Mouse (Mus musculus) neural tube, embryonic 11.5 days (tissue): ENCODE data around the gene Jph3. TPM values are rescaled to one million over a fixed set of nuclear protein-coding genes. Genes with fewer than 3 reads are reported as not detected.

Experiments
- ATAC-seq: fragments of 200-750 bp; cut with Nextera tagmentation; 2 replicates; pipeline ENCODE4 v1.8.0; 2017; ENCODE audit warnings: moderate number of reproducible peaks, mild to moderate bottlenecking, moderate TSS enrichment, moderate library complexity; ENCODE audit not compliant: insufficient read depth, low FRiP score, low TSS enrichment
- DNase-seq: peaks from one replicate; pipeline ENCODE4 v3.0.0-alpha.2; 2015; ENCODE audit warnings: low spot score
- H3K27ac ChIP-seq: fragments of 300-500 bp; sonication (generic); 2 replicates; pipeline ENCODE4 v1.5.1; 2014; ENCODE audit warnings: low read depth, mild to moderate bottlenecking, low read length
- H3K27me3 ChIP-seq: fragments of 300-500 bp; sonication (generic); 2 replicates; pipeline ENCODE4 v1.6.1; 2014; ENCODE audit warnings: mild to moderate bottlenecking, low read length, mixed read lengths; ENCODE audit not compliant: control insufficient read depth, insufficient read depth
- H3K36me3 ChIP-seq: fragments of 300-500 bp; sonication (generic); 2 replicates; pipeline ENCODE4 v1.6.1; 2014; ENCODE audit warnings: mild to moderate bottlenecking, low read length, moderate library complexity, mixed read lengths; ENCODE audit not compliant: control insufficient read depth, insufficient read depth
- H3K4me1 ChIP-seq: fragments of 300-500 bp; sonication (generic); 2 replicates; pipeline ENCODE4 v1.6.1; 2014; ENCODE audit warnings: low read length, mixed read lengths; ENCODE audit not compliant: control insufficient read depth, insufficient read depth
- H3K4me2 ChIP-seq: fragments of 300-500 bp; sonication (generic); 2 replicates; pipeline ENCODE4 v1.6.1; 2014; ENCODE audit warnings: low read depth, mild to moderate bottlenecking, moderate library complexity
- H3K4me3 ChIP-seq: fragments of 300-500 bp; sonication (generic); 2 replicates; pipeline ENCODE4 v1.5.1; 2014; ENCODE audit warnings: low read depth, low read length
- H3K9ac ChIP-seq: fragments of 300-500 bp; sonication (generic); 2 replicates; pipeline ENCODE4 v1.6.1; 2014; ENCODE audit warnings: mild to moderate bottlenecking, low read length
- H3K9me3 ChIP-seq: fragments of 300-500 bp; sonication (generic); 2 replicates; pipeline ENCODE4 v1.6.1; 2016; ENCODE audit warnings: low read length; ENCODE audit not compliant: control insufficient read depth
- WGBS: fragments of 180-500 bp; shearing (Covaris S2); extraction: QIAGEN DNeasy Blood & Tissue Kit; methylation state at CpG from one replicate; pipeline ENCODE4 v1.1.7; 2014; 5-methylcytosine and 5-hydroxymethylcytosine counted together
- polyA plus RNA-seq: library from polyadenylated mRNA; unstranded; fragments of >200 nt; fragmentation: Nextera tagmentation; extraction: Ambion mirVana; gene quantifications from 2 replicates; pipeline ENCODE4 v1.2.1, GENCODE M21; 2014

Jph3 gene
- polyA plus RNA-seq, 1 experiment from 2014 or later: 16.9 TPM

GRCm38 (mm10) chr8:121760484-121760883 is 31.1 kb downstream of the Jph3 start:
- ATAC-seq: no peak
- H3K9me3 ChIP-seq: no peaks in the 10 kb centered on the region
- H3K27me3 ChIP-seq: no peaks in the 10 kb centered on the region
- whole genome bisulfite sequencing: 81% methylated on average over 7 of the region's 7 CpGs
- no peak overlapping the region for H3K9ac ChIP-seq
- no peak for DNase-seq
- H3K4me3 ChIP-seq: no peak overlapping the region
- no peaks in the 10 kb centered on the region for H3K4me1 ChIP-seq
- H3K27ac ChIP-seq: no peak overlapping the region
- H3K36me3 ChIP-seq: no peaks in the 10 kb centered on the region
- no peak overlapping the region for H3K4me2 ChIP-seq

- Histone ChIP-seq H3K27ac (no peak overlapping the region), H3K9me3 (no peaks in the 10 kb centered on the region), H3K9ac (no peak overlapping the region), H3K36me3 (no peaks in the 10 kb centered on the region), H3K27me3 (no peaks in the 10 kb centered on the region), H3K4me3 (no peak overlapping the region), H3K4me1 (no peaks in the 10 kb centered on the region), H3K4me2 (no peak overlapping the region)
- ATAC-seq: no peak
- DNase-seq: peak; percentile 61
- WGBS: 32% methylated on average over 10 of the region's 10 CpGs
Observed at GRCm38 (mm10) chr8:121761480-121761879, 32.1 kb downstream of the Jph3 start.

- Histone ChIP-seq H3K9me3 (no peaks in the 10 kb centered on the region), H3K27ac (no peak overlapping the region), H3K27me3 (no peaks in the 10 kb centered on the region), H3K4me3 (no peak overlapping the region), H3K4me2 (no peak overlapping the region), H3K9ac (no peak overlapping the region), H3K4me1 (no peaks in the 10 kb centered on the region), H3K36me3 (no peaks in the 10 kb centered on the region)
- 58% methylated on average over 7 of the region's 7 CpGs for WGBS
- ATAC-seq: no peak
- DNase-seq: peak; percentile 37
Observed at GRCm38 (mm10) chr8:121762999-121763699, 33.7 kb downstream of the Jph3 start.

- 62% methylated on average over 9 of the region's 9 CpGs for WGBS
- ATAC-seq: no peak
Observed at GRCm38 (mm10) chr8:121763700-121764013, 34.2 kb downstream of the Jph3 start.

GRCm38 (mm10) chr8:121765594-121766138 is 36.2 kb downstream of the Jph3 start:
- H3K27me3 ChIP-seq: no peaks in the 10 kb centered on the region
- ATAC-seq: no peak
- no peaks in the 10 kb centered on the region for H3K36me3 ChIP-seq
- H3K4me3 ChIP-seq: no peak overlapping the region
- peaks cover 3% of the 10 kb centered on the region; the same call in 1 of the 2 replicates for H3K4me1 ChIP-seq
- H3K27ac ChIP-seq: no peak overlapping the region
- no peak for DNase-seq
- H3K9me3 ChIP-seq: no peaks in the 10 kb centered on the region
- WGBS: 84% methylated on average over 7 of the region's 7 CpGs
- H3K4me2 ChIP-seq: no peak overlapping the region
- H3K9ac ChIP-seq: no peak overlapping the region

More at GRCm38 (mm10) chr8:121763700-121764013, 34.2 kb downstream of the Jph3 start:
- H3K36me3 ChIP-seq: no peaks in the 10 kb centered on the region
- no peaks in the 10 kb centered on the region for H3K4me1 ChIP-seq
- no peak overlapping the region for H3K4me3 ChIP-seq
- H3K4me2 ChIP-seq: no peak overlapping the region
- DNase-seq: no peak
- H3K27me3 ChIP-seq: no peaks in the 10 kb centered on the region
- no peak overlapping the region for H3K27ac ChIP-seq
- H3K9me3 ChIP-seq: no peaks in the 10 kb centered on the region
- no peak overlapping the region for H3K9ac ChIP-seq

GRCm38 (mm10) chr8:121769095-121769494 is 39.7 kb downstream of the Jph3 start:
- H3K4me2 ChIP-seq: no peak overlapping the region
- 68% methylated on average over 3 of the region's 3 CpGs for WGBS
- peaks cover 9% of the 10 kb centered on the region for H3K4me1 ChIP-seq
- H3K36me3 ChIP-seq: no peaks in the 10 kb centered on the region
- H3K9ac ChIP-seq: no peak overlapping the region
- no peaks in the 10 kb centered on the region for H3K9me3 ChIP-seq
- no peak overlapping the region for H3K27ac ChIP-seq
- H3K27me3 ChIP-seq: no peaks in the 10 kb centered on the region
- DNase-seq (no peak), ATAC-seq (no peak)
- no peak overlapping the region for H3K4me3 ChIP-seq

GRCm38 (mm10) chr8:121769621-121770020 is 40.2 kb downstream of the Jph3 start:
- H3K4me1 ChIP-seq: peaks cover 9% of the 10 kb centered on the region
- no peak for ATAC-seq
- no peak overlapping the region for H3K9ac ChIP-seq
- DNase-seq: no peak
- no peak overlapping the region for H3K4me3 ChIP-seq
- no peak overlapping the region for H3K4me2 ChIP-seq
- H3K27me3 ChIP-seq: no peaks in the 10 kb centered on the region
- H3K27ac ChIP-seq: no peak overlapping the region
- H3K36me3 ChIP-seq: no peaks in the 10 kb centered on the region
- H3K9me3 ChIP-seq: no peaks in the 10 kb centered on the region
- 86% methylated on average over 2 of the region's 2 CpGs for WGBS

- DNase-seq: peak; percentile 54
- no peak overlapping the region for H3K9ac ChIP-seq
- no peaks in the 10 kb centered on the region for H3K36me3 ChIP-seq
- ATAC-seq: peak; percentile 60; the same call in 1 of the 2 replicates
- no peaks in the 10 kb centered on the region for H3K9me3 ChIP-seq
- H3K4me2 ChIP-seq: no peak overlapping the region
- H3K27ac ChIP-seq: no peak overlapping the region
- H3K4me3 ChIP-seq: no peak overlapping the region
- H3K27me3 ChIP-seq: no peaks in the 10 kb centered on the region
- H3K4me1 ChIP-seq: peaks cover 9% of the 10 kb centered on the region
- WGBS: 36% methylated on average over 19 of the region's 19 CpGs
Observed at GRCm38 (mm10) chr8:121770845-121771752, 41.7 kb downstream of the Jph3 start.
